Mouse (Mus musculus) ES-E14 (cell line): ENCODE results near the gene Cers6.

Source experiments
- HCFC1 ChIP-seq: IDR thresholded peaks from 2 replicates; pipeline ENCODE4 v1.6.1; 2012; ENCODE audit warnings: low read length, inconsistent platforms, borderline replicate concordance; ENCODE audit not compliant: insufficient read depth
- ZC3H11A ChIP-seq: IDR thresholded peaks from 2 replicates; pipeline ENCODE4 v1.6.1; 2012; ENCODE audit warnings: low read depth, mild to moderate bottlenecking, inconsistent platforms, low read length, borderline replicate concordance

- TF ChIP-seq ZC3H11A (no peak), HCFC1 (no peak)
These were observed 85.6 kb downstream of the Cers6 start for GRCm38 (mm10) chr2:68946819-68947218.
